Mouse (Mus musculus): Measurements from ENCODE around the gene Tdrd5.

DNA sequence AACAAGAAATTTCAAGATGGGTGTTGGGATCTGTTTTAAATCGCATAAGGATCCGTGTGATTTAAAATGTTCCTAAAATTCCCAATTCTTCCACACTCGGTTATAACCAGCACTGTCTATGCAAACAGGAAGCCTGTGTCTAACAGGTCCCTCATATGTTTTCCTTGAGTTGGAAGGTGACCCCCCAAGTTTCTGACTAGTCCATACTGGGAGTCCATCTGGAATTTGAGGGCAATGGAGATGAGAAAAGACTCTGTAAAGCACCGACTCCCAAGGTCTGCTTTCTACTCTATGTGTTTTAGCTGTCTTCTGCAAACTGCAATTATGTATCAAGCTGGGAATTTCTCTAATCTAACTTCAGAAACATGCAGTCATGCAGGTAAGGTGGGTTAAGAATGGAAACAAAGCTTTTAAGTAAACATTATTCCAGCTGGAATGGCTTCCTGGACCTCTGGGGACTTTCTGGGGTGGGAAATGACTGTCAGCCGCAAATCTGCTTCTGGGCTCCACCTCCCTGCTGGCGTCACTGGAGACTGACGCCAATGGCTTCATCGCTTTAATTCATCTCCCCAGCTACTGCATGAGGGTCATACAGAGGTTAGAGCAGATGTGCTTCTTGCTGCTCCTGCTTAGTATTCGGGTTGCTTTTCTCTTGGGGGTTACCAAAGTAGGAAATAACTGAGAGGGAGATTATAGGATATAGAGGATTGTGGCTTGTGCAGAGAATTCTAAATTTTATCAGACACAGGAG is 73.0 kb downstream of the Tdrd5 start:
- no peak for TF ChIP-seq CTCF (IDR thresholded peaks at IDR 0.05)
- TF ChIP-seq EP300 (IDR thresholded peaks at IDR 0.05): no peak

Data from lung, postnatal 0 days (tissue).